Mouse (Mus musculus) thymus, adult 2 months (tissue): Measurements from ENCODE around the gene Ptpdc1.

Source experiments
- CTCF ChIP-seq: fragments of 200-500 bp; IDR thresholded peaks from 2 replicates; pipeline ENCODE4 v1.5.1; 2012; ENCODE audit warnings: mild to moderate bottlenecking, control low read depth, low read length, moderate library complexity, borderline replicate concordance; ENCODE audit not compliant: control insufficient read depth, poor library complexity, insufficient read depth; ENCODE audit errors: extremely low read depth
- POLR2A ChIP-seq: fragments of 200-500 bp; IDR thresholded peaks from 2 replicates; pipeline ENCODE4 v1.6.1; 2012; ENCODE audit warnings: mild to moderate bottlenecking, low read length, control low read depth, moderate library complexity; ENCODE audit not compliant: control insufficient read depth, poor library complexity, insufficient read depth; ENCODE audit errors: extremely low read depth

GRCm38 (mm10) chr13:48604591-48604990, 20.9 kb downstream of the Ptpdc1 start:
- TF ChIP-seq POLR2A = no peak
- TF ChIP-seq CTCF = no peak
